Mouse (Mus musculus) liver, embryonic 14.5 days (tissue): ENCODE measurements around the gene Secisbp2.

Source experiments
- CTCF ChIP-seq: IDR thresholded peaks from 2 replicates; pipeline ENCODE4 v1.5.1; 2016; ENCODE audit warnings: antibody characterized with exemption, low read depth, control low read depth
- EP300 ChIP-seq: IDR thresholded peaks from 2 replicates; pipeline ENCODE4 v1.6.1; 2016; ENCODE audit warnings: antibody characterized with exemption, low read depth

DNA sequence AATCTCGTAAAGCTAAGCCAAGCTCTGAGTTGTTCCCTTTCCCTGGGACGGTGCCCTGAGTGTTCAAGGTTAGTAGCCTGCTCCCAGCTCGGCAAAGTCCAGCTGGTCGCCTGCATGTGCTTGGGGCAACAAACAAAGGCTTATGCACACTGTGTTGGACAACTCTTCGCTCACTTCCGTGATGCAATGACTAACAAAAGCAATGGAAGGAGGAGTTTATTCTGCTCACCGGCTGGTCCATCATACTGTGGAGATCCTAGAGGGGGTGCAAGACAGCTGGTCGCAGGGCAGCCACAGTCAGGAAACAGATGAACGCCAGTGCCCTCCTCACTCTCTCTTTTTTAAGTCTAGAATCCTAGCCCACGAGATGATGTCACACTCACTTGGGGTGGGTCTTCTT is 35.7 kb upstream of the Secisbp2 start:
- TF ChIP-seq EP300 (no peak), CTCF (no peak)
